Mouse (Mus musculus): ENCODE measurements at regions not wholly inside any gene's neighbourhood (a gene's known extent, or its start where the extent isn't known, plus 50 kb on each side); places are given as distances from the start of the nearest gene placed in this dataset.

GRCm38 (mm10) chr13:93243076-93243475 is 50.9 kb upstream of the Tent2 start:
- DNase-seq: peak; percentile 44

GRCm38 (mm10) chr13:93248711-93249110 is 50.7 kb upstream of the Homer1 start:
- DNase-seq: no peak

Data from cerebellum, adult 9-11 months (tissue).